Mouse (Mus musculus) 3134 (cell line): ENCODE results near the gene Tnrc6b.

ENCODE experiments used
- DNase-seq: peaks from one replicate; pipeline ENCODE4 v3.0.0-alpha.2; 2011; ENCODE audit warnings: low spot score; ENCODE audit not compliant: insufficient read length; ENCODE audit errors: extremely low read depth

The Tnrc6b gene

GRCm38 (mm10) chr15:80710608-80711363, at the start of gene Tnrc6b:
TSS of gene Tnrc6b (plus strand) at chr15:80711313.
- DNase-seq, result peak; percentile 98

- no peak for DNase-seq
Measured at GRCm38 (mm10) chr15:80664444-80664843, 46.7 kb upstream of the Tnrc6b start.

DNA sequence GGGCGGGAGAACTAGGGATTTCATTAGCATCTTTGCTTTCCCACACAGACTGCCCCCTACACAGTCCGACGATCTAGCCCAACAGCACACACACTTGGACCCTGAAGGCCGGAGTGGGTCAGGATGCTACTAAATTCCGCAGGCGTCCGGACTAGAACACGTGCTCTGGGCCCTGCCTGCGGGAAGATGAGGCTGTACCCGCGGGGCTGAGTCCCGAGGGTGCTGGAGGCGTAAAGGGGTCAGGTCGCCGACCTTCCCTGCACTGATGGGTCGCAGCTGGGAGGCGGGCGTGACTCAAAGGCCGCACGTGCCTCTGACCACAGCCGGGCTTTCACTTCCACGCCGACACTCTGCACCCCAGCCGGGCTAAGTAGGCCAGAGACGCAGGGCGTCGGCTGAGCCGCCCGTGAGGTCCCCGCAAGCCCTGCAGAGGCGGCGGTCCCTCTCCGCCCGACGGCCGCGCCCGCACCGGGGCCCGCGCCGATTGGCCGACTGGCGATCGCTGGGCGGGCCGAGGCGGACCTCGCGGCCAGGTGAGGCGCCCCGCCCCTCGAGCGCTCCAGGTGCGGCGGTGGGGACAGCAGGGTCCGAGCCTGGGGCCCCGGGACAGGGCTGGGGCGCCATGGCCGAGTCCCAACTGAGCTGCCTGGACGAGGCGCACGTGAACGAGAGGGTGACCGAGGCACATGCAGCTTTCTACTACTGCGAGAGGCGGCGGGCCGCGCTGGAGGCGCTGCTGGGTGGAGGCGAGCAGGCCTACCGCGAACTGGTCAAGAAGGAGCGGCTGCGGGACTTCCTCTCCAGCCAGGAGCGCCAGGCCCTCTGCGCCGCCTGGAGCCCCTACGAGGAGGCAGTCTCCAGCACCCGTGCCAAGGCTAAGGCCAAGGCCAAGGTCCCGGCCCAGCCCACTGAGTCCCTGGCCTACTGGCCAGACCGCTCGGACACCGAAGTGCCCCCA, 39.5 kb upstream of the Tnrc6b start, which contains the start of gene Fam83f:
TSS of gene Fam83f (plus strand) at position 553 of the 958 bp plus-strand sequence.
- no peak for DNase-seq

- no peak for DNase-seq
Measured at GRCm38 (mm10) chr15:80672810-80673209, 38.3 kb upstream of the Tnrc6b start.

- no peak for DNase-seq
Measured at GRCm38 (mm10) chr15:80673337-80674095, 37.6 kb upstream of the Tnrc6b start.

DNA sequence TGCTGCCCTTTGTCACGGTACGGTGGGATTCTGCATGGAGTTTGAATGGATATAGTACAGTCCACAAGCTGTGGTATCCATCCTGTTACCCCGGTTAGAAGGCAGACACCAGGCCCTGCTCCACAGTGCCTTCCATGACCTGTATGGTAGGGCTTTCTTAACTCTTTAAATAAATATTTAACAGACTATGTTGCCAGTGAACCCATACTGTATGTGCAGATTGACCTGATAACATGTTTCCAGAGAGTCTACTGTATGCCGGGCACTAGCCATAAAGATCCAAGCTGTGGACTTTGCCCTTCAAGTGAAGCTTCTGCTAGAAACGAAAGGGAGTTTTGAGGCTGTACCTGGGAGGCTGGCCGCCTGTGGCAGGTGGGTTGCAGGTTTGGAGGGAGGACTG, 36.4 kb upstream of the Tnrc6b start:
- no peak for DNase-seq

DNA sequence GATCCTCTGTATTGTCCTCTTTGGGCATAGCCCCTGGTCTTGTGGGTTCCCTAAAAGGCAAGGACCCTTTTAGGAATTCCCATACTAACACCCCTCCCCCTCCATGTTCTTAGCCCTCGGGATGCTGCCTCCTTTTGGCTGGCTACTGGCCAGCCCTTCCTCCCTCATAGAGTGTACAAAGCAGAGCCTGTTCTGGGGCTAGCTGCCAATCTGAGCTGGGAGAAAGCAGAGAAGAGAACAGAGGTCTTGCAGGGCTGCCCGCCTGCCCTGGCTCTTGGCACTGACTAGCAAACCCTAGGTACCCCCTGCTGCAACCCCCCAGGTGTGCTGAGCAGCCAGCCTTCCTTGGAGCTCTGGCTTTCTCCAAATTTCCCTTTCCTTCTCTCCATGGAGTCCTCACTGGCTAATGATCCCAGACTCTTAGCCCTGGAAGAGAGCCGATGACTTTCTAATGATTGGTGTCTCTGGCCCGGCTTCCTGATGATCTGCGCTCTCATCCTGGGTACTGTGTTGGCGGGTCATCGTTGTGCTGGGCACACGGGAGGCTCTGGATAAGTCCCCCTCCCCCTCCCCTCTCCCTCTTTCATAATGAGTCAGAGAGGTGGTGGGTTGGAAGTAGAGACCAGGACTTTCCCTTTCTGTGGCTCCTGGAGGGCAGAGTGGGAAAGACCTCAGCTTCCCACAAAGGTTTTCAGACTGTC, 31.4 kb upstream of the Tnrc6b start:
- no peak for DNase-seq

GRCm38 (mm10) chr15:80680347-80681030, 30.6 kb upstream of the Tnrc6b start:
- no peak for DNase-seq

DNA sequence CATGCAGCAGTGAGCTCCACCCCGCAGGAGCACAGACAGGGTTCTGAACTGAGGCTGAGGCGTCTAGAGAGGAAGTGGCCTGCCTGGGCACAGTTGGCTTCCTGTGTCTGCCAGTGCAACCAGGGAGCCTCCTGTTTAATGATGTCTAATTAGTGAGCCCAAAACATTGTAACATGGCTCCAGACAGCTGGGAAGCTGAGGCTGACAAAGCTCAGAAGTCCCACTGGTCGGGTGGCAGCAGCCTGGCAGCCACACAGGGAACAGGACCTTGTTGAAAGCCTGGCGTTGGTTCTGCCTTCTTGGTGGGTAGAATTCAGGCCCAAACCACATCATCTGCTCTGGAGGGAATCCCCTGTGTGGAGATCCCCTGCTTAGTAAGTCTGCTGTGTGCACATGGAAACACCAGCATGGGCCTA, 29.6 kb upstream of the Tnrc6b start:
- no peak for DNase-seq

- DNase-seq, result no peak
Measured at GRCm38 (mm10) chr15:80682343-80682742, 28.8 kb upstream of the Tnrc6b start.

GRCm38 (mm10) chr15:80683151-80683550, 28.0 kb upstream of the Tnrc6b start:
- no peak for DNase-seq

DNA sequence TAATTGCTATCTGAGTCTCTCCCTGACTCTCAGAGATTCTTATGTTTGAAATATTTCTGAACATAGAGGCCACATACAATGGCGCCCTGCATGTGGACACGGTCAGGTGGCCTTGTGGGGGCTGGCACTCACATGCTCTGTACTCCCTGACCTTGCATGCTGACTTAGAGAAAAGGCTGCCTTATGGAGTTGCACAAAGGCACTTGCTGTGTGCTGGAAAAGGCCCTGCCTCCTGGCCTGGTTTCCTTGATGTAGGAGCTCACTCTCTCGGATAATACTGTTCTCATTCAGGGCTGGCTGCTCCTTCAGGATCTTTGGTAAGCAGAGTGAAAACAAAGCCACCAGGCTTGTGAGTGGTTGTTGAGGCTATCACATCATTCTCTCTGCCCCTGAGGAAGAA, 27.1 kb upstream of the Tnrc6b start:
- DNase-seq, result no peak

GRCm38 (mm10) chr15:80684786-80685602, 26.1 kb upstream of the Tnrc6b start:
- DNase-seq, result no peak

DNA sequence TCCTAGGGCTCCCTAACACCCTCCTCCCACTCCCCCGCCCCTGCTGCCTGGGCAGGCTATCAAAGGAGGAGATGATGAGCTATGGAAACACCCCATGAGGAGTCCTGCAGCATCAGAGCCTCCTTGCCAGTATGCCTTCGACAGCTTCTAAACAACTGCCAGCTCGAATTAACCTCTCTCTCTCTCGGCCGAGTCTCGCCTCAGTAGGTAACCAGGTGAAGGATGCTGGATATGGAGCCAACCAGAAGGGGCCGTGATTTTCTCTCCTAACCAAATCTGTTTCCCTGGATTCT, 25.6 kb upstream of the Tnrc6b start:
- no peak for DNase-seq

GRCm38 (mm10) chr15:80688536-80688935, 22.6 kb upstream of the Tnrc6b start:
- DNase-seq, result no peak

DNA sequence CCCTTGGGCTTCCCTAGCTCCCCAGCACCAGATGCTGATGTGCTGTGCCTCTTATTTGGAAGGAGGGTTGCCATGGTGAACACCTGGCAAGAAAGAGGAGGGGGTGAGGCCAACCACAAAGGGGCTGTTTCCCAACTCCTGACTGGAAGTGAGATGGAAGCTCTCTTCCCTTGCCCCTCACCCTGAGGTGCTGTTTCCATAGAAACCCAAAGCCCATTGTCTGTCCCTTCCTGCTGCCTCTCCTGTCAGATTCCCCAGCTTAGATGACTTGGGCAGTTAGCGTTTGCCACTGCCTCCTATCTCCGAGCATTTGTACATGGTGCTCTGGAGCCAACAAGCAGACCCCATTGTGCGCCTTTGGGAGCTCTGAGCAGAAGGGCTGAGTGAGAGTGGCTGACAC, 17.6 kb upstream of the Tnrc6b start:
- DNase-seq, result no peak

GRCm38 (mm10) chr15:80694125-80694910, 16.8 kb upstream of the Tnrc6b start:
- DNase-seq, result no peak

GRCm38 (mm10) chr15:80697564-80697963, 13.5 kb upstream of the Tnrc6b start:
- DNase-seq, result no peak
